Mouse (Mus musculus) lung, embryonic 16.5 days (tissue): ENCODE results near the gene Khsrp. TPM values are rescaled to one million over a fixed set of nuclear protein-coding genes. Genes with fewer than 3 reads are reported as not detected.

Experiments
- ATAC-seq: fragments of 200-750 bp; cut with Nextera tagmentation; 2 replicates; pipeline ENCODE4 v1.8.0; 2017; ENCODE audit warnings: low read depth, mild to moderate bottlenecking, moderate library complexity
- H3K27ac ChIP-seq: fragments of 300-500 bp; sonication (generic); 2 replicates; pipeline ENCODE4 v1.5.1; 2014; ENCODE audit warnings: mild to moderate bottlenecking, control low read depth, low read length
- H3K27me3 ChIP-seq: fragments of 300-500 bp; sonication (generic); 2 replicates; pipeline ENCODE4 v1.6.1; 2014; ENCODE audit warnings: low read depth, low read length, mixed read lengths; ENCODE audit not compliant: control insufficient read depth, insufficient read depth
- H3K36me3 ChIP-seq: fragments of 300-500 bp; sonication (generic); 2 replicates; pipeline ENCODE4 v1.6.1; 2014; ENCODE audit warnings: low read length; ENCODE audit not compliant: control insufficient read depth, insufficient read depth
- H3K4me1 ChIP-seq: fragments of 300-500 bp; sonication (generic); replicated peaks from 2 replicates; pipeline ENCODE4 v1.6.1; 2014; ENCODE audit warnings: low read length, mixed read lengths; ENCODE audit not compliant: control insufficient read depth, insufficient read depth
- H3K4me2 ChIP-seq: fragments of 300-500 bp; sonication (generic); 2 replicates; pipeline ENCODE4 v1.6.1; 2014; ENCODE audit warnings: low read depth, low read length, control low read depth
- H3K4me3 ChIP-seq: fragments of 300-500 bp; sonication (generic); 2 replicates; pipeline ENCODE4 v1.5.1; 2014; ENCODE audit warnings: mild to moderate bottlenecking, low read length, control low read depth
- H3K9ac ChIP-seq: fragments of 300-500 bp; sonication (generic); 2 replicates; pipeline ENCODE4 v1.6.1; 2014; ENCODE audit warnings: low read length, control low read depth
- H3K9me3 ChIP-seq: fragments of 300-500 bp; sonication (generic); 2 replicates; pipeline ENCODE4 v1.6.1; 2016; ENCODE audit warnings: low read length; ENCODE audit not compliant: control insufficient read depth
- WGBS: fragments of 180-500 bp; shearing (Covaris S2); extraction: QIAGEN DNeasy Blood & Tissue Kit; methylation state at CpG from one replicate; pipeline ENCODE4 v1.1.7; 2014; 5-methylcytosine and 5-hydroxymethylcytosine counted together
- polyA plus RNA-seq: library from polyadenylated mRNA; unstranded; fragments of >200 nt; fragmentation: Nextera tagmentation; extraction: Ambion mirVana; gene quantifications from 2 replicates; pipeline ENCODE4 v1.2.1, GENCODE M21; 2015

The Khsrp gene
- polyA plus RNA-seq, 1 experiment from 2014 or later, result 23.7 TPM

DNA sequence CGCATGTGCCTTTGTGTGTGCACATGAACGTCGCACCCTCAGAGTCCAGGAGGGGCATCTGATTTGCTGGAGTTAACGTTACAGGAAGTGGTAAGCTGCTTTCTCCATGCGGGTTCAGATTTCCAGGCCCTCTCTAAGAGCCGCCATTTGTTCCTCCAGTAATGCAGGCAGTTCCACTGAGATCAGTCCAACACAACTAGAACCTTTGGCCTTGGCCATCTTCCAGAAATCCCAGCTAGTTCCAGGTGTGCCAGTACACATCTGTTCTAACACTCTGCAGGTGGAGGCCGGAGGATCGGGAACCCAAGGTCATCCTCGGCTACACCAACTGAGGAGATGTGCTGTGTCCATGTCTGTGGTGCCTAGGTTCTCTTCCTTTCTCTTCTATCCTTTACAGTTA lies 46.4 kb downstream of the Khsrp start:
- H3K4me2 ChIP-seq, result no peak overlapping the region
- 73% methylated on average over 9 of the region's 9 CpGs for WGBS
- no peak for ATAC-seq
- H3K36me3 ChIP-seq, result no peaks in the 10 kb centered on the region
- H3K27me3 ChIP-seq, result no peaks in the 10 kb centered on the region
- H3K9ac ChIP-seq, result no peak overlapping the region
- no peaks in the 10 kb centered on the region for H3K9me3 ChIP-seq
- no peaks in the 10 kb centered on the region for H3K4me1 ChIP-seq
- no peak overlapping the region for H3K27ac ChIP-seq
- no peak overlapping the region for H3K4me3 ChIP-seq

DNA sequence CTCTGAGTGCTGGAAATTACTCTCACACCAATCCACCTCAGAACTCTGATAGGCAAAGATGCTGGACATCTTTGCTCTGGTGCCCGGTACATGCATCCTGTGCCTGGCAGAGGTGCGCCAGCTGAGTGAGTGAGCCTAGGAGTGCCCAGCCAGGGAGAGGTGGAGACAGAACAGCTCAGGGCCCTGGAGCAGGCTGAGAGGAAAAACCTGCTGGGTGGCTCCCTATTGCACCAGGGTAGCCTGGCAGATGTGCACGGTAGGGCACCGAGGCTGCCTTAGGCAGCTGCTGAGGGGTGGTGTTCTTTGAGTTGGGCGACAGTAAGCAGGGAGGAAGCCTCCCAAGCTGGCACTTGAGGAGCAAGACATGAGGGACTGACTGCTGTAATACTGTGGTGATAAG lies 49.3 kb downstream of the Khsrp start, which contains the start of gene Acer1:
Gene Acer1, minus strand, starts transcription at position 114 of the 400 bp plus-strand sequence.
- Histone ChIP-seq H3K27ac (no peak within 1 kb of the TSS), H3K9ac (no peak within 1 kb of the TSS), H3K9me3 (no peaks in the 10 kb centered on the region), H3K27me3 (no peaks in the 10 kb centered on the region), H3K4me1 (no peaks in the 10 kb centered on the region), H3K4me3 (no peak within 1 kb of the TSS), H3K4me2 (no peak within 1 kb of the TSS), H3K36me3 (no peaks in the 10 kb centered on the region)
- no peak for ATAC-seq
- WGBS, result 68% methylated on average over 5 of the region's 5 CpGs

DNA sequence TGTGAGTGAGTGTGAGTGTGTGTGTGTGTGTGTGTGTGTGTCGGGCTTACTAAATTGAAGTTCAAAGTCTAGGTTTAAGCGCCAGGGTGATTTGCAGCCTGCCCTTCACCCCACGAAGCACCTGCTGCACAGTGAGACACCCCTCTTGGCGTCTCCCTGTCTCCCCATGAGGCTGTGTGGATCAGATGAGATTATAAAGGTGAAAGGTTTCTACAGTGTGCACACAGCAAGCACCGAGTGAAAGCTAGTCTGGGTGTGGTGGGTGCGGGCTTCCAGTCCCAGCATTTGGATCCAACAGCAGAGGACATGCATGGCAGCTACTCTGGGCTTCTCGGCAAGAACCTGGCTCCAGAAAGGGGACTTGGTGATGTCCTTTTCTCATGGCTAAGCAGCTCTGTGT lies 50.3 kb downstream of the Khsrp start:
- no peaks in the 10 kb centered on the region for H3K27me3 ChIP-seq
- H3K9me3 ChIP-seq, result no peaks in the 10 kb centered on the region
- H3K4me2 ChIP-seq, result no peak overlapping the region
- H3K4me1 ChIP-seq, result no peaks in the 10 kb centered on the region
- H3K4me3 ChIP-seq, result no peak overlapping the region
- no peak overlapping the region for H3K27ac ChIP-seq
- H3K36me3 ChIP-seq, result no peaks in the 10 kb centered on the region
- ATAC-seq, result no peak
- H3K9ac ChIP-seq, result no peak overlapping the region
- WGBS, result 68% methylated on average over 7 of the region's 7 CpGs

DNA sequence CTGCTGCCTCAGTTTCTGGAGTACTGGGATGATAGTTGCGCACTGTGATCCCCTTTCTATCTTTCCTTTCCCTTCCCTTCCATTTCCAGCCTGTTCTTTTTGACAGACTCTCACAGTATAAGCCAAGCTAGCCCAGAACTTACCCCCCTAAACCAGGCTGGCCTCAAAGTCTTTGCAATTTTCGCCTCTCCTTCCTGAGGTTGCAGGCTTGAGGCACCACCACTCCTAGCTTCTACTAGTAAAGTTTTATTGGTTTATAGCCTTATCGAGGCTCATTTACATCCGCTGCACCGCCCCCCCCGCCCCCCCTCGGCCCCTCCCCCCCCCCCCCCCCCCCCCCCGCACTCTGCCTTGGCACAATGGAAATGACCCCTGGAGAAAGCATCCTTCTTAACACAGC lies 51.8 kb downstream of the Khsrp start:
- Histone ChIP-seq H3K36me3 (no peaks in the 10 kb centered on the region), H3K4me1 (no peaks in the 10 kb centered on the region), H3K9ac (no peak overlapping the region), H3K27me3 (no peaks in the 10 kb centered on the region), H3K4me3 (no peak overlapping the region), H3K4me2 (no peak overlapping the region), H3K9me3 (no peaks in the 10 kb centered on the region), H3K27ac (no peak overlapping the region)
- 60% methylated on average over 4 of the region's 8 CpGs for WGBS
- ATAC-seq, result no peak

DNA sequence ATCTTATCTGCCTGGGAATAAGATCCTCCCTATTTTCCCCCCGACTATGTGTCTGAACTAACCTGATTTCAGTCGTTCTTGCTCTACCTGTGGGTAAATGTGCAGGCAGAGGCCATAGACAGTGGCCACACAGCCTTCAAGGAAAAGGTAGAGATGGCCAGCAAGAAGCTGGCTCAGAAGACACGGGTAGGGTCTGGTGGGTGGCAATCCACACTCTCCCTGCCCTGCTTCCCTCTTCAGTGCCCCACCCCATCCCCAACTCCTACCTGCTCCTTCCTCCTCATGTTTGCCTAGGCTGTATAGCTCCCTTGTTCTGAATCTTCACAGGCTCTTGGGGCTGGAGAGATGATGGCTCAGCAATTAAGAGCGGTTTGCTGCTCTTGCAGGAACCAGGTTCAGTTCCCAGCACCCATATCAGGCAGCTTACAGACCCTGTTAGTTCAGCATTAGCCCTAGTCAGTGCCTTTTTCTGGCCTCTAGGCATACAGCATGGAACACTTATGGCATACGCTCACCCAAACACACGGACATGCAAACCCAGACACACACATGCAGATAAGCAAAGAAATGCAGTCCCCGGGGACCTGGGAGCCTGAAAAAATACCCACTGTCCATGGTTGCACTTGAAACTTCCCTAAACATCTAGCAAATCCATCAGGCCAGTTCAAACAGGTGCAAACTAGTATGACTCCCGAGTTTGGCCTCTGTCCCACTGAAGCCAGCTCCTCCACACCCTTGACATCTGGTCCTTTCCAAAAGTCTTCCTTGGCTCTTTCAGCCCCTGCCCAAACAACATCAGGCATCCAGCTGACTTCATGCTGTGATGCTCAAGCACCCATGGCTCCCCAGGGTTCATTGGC lies 54.6 kb downstream of the Khsrp start:
- Histone ChIP-seq H3K36me3 (no peaks in the 10 kb centered on the region), H3K9me3 (no peaks in the 10 kb centered on the region), H3K4me3 (no peak overlapping the region), H3K4me2 (no peak overlapping the region), H3K27ac (no peak overlapping the region), H3K27me3 (no peaks in the 10 kb centered on the region), H3K4me1 (no peaks in the 10 kb centered on the region), H3K9ac (no peak overlapping the region)
- 58% methylated on average over 8 of the region's 8 CpGs for WGBS
- no peak for ATAC-seq

DNA sequence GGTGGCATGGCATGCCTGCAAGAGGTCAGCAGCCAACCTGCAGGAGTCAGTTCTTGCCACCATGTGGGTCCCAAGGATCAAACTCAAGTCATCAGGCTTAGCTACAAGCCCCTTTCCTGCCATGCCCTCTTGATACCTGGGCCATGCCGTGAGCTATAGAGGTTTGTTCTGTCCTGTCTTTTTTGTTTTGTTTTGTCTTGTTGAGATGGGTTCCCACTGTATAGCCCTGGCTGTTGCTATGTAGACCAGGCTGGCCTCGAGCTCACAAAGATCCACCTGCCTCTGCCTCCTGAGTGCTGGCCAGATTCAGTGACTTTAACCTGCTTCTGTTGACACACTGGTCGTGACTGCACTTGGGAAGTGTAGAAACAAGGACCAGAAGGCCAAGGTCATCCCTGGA lies 55.9 kb downstream of the Khsrp start:
- Histone ChIP-seq H3K4me1 (no peaks in the 10 kb centered on the region), H3K9ac (no peak overlapping the region), H3K9me3 (no peaks in the 10 kb centered on the region), H3K4me2 (no peak overlapping the region), H3K36me3 (no peaks in the 10 kb centered on the region), H3K27me3 (no peaks in the 10 kb centered on the region), H3K4me3 (no peak overlapping the region), H3K27ac (no peak overlapping the region)
- WGBS, result 68% methylated on average over 3 of the region's 3 CpGs
- no peak for ATAC-seq

DNA sequence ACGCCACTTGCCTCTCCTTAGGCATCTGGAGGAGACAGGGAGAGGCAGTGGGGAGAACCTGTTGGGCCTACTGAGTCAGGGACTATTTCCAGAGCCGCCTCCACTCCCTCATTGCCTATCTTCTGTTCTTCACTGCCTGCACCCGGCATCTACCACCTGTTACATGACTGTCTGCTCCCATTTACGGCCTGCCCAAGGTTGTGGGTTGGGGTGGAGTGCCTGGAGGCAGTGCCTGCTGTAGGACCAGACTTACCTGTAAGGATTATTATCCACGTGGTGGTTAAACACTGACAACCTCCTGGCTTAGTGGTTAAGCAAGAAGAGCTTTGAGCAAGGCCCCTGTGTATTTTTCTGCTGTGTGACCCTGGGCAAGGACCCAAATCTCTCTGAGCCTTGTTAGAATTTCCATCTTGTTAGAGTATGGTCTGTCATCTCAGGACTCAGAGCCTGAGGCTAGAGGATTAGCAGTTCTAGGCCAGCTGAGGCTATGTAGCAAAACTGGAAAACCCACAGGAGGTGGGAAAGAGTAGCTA lies 56.5 kb downstream of the Khsrp start:
- Histone ChIP-seq H3K27me3 (no peaks in the 10 kb centered on the region; the same call in 1 of the 2 replicates), H3K4me3 (no peak overlapping the region), H3K9me3 (no peaks in the 10 kb centered on the region), H3K36me3 (no peaks in the 10 kb centered on the region), H3K4me1 (no peaks in the 10 kb centered on the region), H3K9ac (no peak overlapping the region), H3K27ac (no peak overlapping the region), H3K4me2 (no peak overlapping the region)
- no peak for ATAC-seq
- WGBS, result 65% methylated on average over 5 of the region's 5 CpGs

DNA sequence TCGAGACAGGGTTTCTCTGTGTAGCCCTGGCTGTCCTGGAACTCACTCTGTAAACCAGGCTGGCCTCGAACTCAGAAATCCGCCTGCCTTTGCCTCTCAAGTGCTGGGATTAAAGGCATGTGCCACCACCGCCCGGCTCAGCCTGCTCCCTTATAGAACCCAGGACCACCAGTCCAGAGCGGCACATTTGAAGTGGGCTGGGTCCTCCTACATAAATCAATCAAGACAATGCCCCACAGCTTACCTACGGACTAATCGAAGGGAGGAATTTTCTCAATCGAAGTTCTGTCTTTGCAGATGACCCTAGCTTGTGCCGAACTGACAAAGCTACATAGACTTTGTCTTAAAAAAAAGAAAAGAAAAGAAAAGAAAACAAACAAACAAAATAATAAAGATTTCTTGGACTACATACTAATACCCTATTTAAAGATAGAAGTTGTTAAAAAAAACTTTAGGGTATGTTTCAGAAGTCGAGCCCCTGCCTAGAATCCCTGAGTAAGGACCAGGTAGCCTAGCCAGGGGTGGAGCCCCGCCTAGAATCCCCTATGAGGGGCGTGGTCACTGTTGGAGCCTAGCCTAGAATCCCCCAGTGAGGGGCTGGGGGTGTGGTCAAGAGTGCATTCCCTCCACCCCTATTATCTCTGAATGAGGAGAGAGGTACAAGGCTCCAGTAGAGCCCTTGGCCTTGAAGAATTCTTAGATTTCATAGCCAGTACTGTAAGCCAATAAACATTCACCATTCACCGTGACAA lies 57.2 kb downstream of the Khsrp start:
- Histone ChIP-seq H3K4me3 (no peak overlapping the region), H3K9me3 (no peaks in the 10 kb centered on the region), H3K4me2 (no peak overlapping the region), H3K4me1 (no peaks in the 10 kb centered on the region), H3K9ac (no peak overlapping the region), H3K27ac (no peak overlapping the region), H3K36me3 (no peaks in the 10 kb centered on the region), H3K27me3 (no peaks in the 10 kb centered on the region; the same call in 1 of the 2 replicates)
- WGBS, result 58% methylated on average over 13 of the region's 14 CpGs
- no peak for ATAC-seq
